Mouse (Mus musculus): ENCODE measurements at regions not wholly inside any gene's neighbourhood (a gene's known extent, or its start where the extent isn't known, plus 50 kb on each side); places are given as distances from the start of the nearest gene placed in this dataset.

GRCm38 (mm10) chr8:36364567-36365231, 599.1 kb downstream of the Gm19410 start:
- no peak for ATAC-seq
- Histone ChIP-seq H3K27me3 (no peaks in the 10 kb centered on the region), H3K4me2 (no peak overlapping the region), H3K36me3 (ENCODE audit: poor library complexity, severe bottlenecking) (no peaks in the 10 kb centered on the region), H3K4me3 (no peak overlapping the region), H3K27ac (no peak overlapping the region), H3K9me3 (replicated peaks) (no peaks in the 10 kb centered on the region), H3K9ac (no peak overlapping the region), H3K4me1 (0 out of 2 replicates have a peak, but pooled peaks cover 6% of the 10 kb centered on the region)
- 73% methylated on average over 6 of the region's 6 CpGs for WGBS

GRCm38 (mm10) chr8:36365945-36366344, 600.4 kb downstream of the Gm19410 start:
- Histone ChIP-seq H3K9ac (no peak overlapping the region), H3K27ac (no peak overlapping the region), H3K27me3 (no peaks in the 10 kb centered on the region), H3K9me3 (replicated peaks) (no peaks in the 10 kb centered on the region), H3K4me2 (no peak overlapping the region), H3K36me3 (ENCODE audit: poor library complexity, severe bottlenecking) (no peaks in the 10 kb centered on the region), H3K4me3 (no peak overlapping the region), H3K4me1 (0 out of 2 replicates have a peak, but pooled peaks cover 6% of the 10 kb centered on the region)
- ATAC-seq: no peak
- 67% methylated on average over 2 of the region's 2 CpGs for WGBS

GRCm38 (mm10) chr8:36376579-36377350, 611.2 kb downstream of the Gm19410 start:
- no peak overlapping the region for H3K4me2 ChIP-seq
- no peak overlapping the region for H3K4me3 ChIP-seq
- no peak overlapping the region for H3K9ac ChIP-seq
- no peaks in the 10 kb centered on the region for H3K9me3 ChIP-seq (replicated peaks)
- H3K36me3 ChIP-seq (ENCODE audit: poor library complexity, severe bottlenecking): no peaks in the 10 kb centered on the region
- 73% methylated on average over 5 of the region's 5 CpGs for WGBS
- ATAC-seq: no peak; the same call in 1 of the 2 replicates
- H3K27ac ChIP-seq: no peak overlapping the region
- H3K4me1 ChIP-seq: no peaks in the 10 kb centered on the region
- no peaks in the 10 kb centered on the region for H3K27me3 ChIP-seq

GRCm38 (mm10) chr8:36394487-36394886, 598.9 kb upstream of the AI429214 start:
- no peak for ATAC-seq
- WGBS: 86% methylated on average over 9 of the region's 9 CpGs

GRCm38 (mm10) chr8:36396493-36396892, 596.9 kb upstream of the AI429214 start:
- Histone ChIP-seq H3K27ac (no peak overlapping the region), H3K4me2 (no peak overlapping the region), H3K4me3 (no peak overlapping the region), H3K9ac (no peak overlapping the region), H3K4me1 (no peaks in the 10 kb centered on the region), H3K9me3 (replicated peaks) (no peaks in the 10 kb centered on the region), H3K27me3 (no peaks in the 10 kb centered on the region), H3K36me3 (ENCODE audit: poor library complexity, severe bottlenecking) (no peaks in the 10 kb centered on the region)
- 61% methylated on average over 1 of the region's 1 CpGs for WGBS
- no peak for ATAC-seq

More at GRCm38 (mm10) chr8:36394487-36394886, 598.9 kb upstream of the AI429214 start:
- Histone ChIP-seq H3K4me3 (no peak overlapping the region), H3K4me2 (no peak overlapping the region), H3K27ac (no peak overlapping the region), H3K36me3 (ENCODE audit: poor library complexity, severe bottlenecking) (no peaks in the 10 kb centered on the region), H3K9me3 (replicated peaks) (no peaks in the 10 kb centered on the region), H3K27me3 (no peaks in the 10 kb centered on the region), H3K9ac (no peak overlapping the region), H3K4me1 (no peaks in the 10 kb centered on the region)

GRCm38 (mm10) chr8:36406706-36407105, 586.7 kb upstream of the AI429214 start:
- H3K9me3 ChIP-seq (replicated peaks): no peaks in the 10 kb centered on the region; the same call in 1 of the 2 replicates
- H3K4me2 ChIP-seq: no peak overlapping the region
- H3K36me3 ChIP-seq (ENCODE audit: poor library complexity, severe bottlenecking): no peaks in the 10 kb centered on the region
- H3K4me3 ChIP-seq: no peak overlapping the region
- no peaks in the 10 kb centered on the region for H3K27me3 ChIP-seq
- no peak overlapping the region for H3K27ac ChIP-seq
- 81% methylated on average over 2 of the region's 2 CpGs for WGBS
- no peak overlapping the region for H3K9ac ChIP-seq
- ATAC-seq: peak; percentile 72
- no peaks in the 10 kb centered on the region for H3K4me1 ChIP-seq

Measured in forebrain, embryonic 13.5 days (tissue).